Mouse (Mus musculus) gastrocnemius, postnatal 25 days (tissue): ENCODE measurements at regions not wholly inside any gene's neighbourhood (a gene's known extent, or its start where the extent isn't known, plus 50 kb on each side); places are given as distances from the start of the nearest gene placed in this dataset.
A peak's percentile ranks its signal among the peaks of the same experiment; 100 is the strongest.

Experiments
- DNase-seq: peaks from one replicate; pipeline ENCODE4 v3.0.0; 2022

DNA sequence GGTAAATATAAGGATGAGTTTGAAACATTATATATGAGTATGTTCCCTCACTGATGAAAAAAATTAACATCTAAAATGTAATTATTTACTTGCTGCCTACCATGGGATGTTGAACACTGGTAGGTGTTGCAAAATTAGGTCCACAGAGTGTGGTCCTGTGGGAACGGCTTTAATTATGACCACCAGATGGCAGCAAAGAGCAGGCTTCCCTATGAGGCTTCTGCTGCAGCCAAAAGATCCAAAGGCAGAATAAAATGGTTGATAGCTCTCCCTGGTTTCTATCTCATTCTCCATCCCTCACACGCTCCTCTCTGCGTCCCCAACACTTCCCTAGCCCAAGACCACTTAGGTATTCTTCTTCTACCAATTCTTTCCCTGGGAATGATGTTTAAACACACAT lies 54.6 kb upstream of the Cit start:
- peak; percentile 13 for DNase-seq
